Mouse (Mus musculus): ENCODE measurements at regions not wholly inside any gene's neighbourhood (a gene's known extent, or its start where the extent isn't known, plus 50 kb on each side); places are given as distances from the start of the nearest gene placed in this dataset.
"Not testable (repeated sequence)": the region's sequence is repeated elsewhere in the genome, so short reads cannot be mapped to it uniquely, and the experiment has no call there.

DNA sequence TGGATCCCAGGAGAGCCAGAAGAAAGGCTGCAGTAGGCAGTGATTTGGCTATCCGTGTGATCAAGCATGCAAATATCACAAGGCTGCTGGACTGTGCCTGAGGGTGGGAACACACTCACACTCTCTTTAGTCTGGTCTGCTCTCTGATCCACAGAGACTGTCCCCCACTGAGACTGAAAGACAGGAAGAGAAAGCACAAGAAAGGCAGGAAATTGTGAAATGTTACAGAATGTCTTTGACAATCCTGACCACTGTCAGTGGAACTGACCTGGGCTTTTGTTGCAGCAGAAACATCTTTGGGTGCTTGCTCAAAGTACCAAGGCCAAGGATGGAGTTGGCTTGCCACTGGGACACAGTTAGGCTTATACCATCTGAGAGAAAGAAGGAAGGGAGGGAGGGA, 52.3 kb upstream of the Gpd2 start:
- no peak for ATAC-seq (replicated peaks; ENCODE audit: low FRiP score, poor library complexity, severe bottlenecking)

DNA sequence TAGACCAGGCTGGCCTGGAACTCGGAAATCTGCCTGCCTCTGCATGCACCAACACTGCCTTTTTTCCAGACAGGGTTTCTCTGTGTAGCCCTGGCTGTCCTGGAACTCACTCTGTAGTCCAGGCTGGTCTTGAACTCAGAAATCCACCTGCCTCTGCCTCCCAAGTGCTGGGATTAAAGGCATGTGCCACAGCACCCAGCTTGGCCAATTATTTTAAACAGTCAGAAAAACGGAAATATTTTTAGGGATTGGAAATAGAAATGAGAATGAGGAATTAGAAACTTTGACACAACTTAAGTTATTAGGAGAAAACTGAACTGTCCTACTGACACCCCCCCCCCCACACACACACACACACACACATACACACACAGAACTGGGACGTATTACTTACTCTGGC, 54.3 kb upstream of the Gpd2 start:
- ATAC-seq (replicated peaks; ENCODE audit: low FRiP score, poor library complexity, severe bottlenecking) = not testable (repeated sequence)

- ATAC-seq (replicated peaks; ENCODE audit: low FRiP score, poor library complexity, severe bottlenecking) = peak; percentile 99
Measured at GRCm38 (mm10) chr2:57181692-57182541, 55.5 kb upstream of the Gpd2 start.

DNA sequence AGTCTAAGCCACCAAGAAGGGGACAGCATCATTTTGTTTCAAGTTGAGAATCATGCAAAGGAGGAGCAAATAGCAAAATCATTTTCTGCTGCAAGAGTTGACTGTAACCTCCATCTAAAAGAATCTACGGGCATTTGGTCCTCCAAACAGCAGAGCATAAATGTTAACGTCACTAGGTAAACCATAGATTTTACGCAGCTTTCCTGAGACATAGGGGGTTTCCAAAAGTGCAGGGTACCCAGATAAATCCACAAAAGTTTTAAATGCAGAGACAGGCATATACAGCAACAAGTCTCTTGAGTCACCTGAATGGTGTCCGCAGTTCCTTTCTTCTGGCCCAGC, 56.1 kb upstream of the Gpd2 start:
- ATAC-seq (replicated peaks; ENCODE audit: low FRiP score, poor library complexity, severe bottlenecking) = peak; percentile 21

DNA sequence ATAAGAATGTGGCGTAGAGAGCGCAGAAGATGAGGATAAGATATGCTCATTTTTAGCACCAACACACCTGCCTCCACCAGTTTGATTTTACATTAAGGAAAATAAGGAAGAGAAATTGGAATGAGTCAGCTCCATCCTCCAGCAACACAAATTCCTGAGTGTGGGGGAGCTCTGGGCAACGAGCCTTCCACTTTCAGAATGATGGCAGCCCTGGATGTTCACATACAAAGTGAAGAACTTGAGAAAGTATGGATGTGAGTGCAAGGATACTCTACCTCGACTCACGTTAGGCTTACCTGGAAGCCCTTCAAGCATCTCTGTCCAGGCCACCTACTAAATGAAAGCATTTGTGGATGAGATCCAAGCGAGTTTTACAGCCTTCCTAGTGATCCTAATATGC, 54.3 kb upstream of the Nr4a2 start:
- ATAC-seq (replicated peaks; ENCODE audit: low FRiP score, poor library complexity, severe bottlenecking) = no peak

- no peak for ATAC-seq (replicated peaks; ENCODE audit: low FRiP score, poor library complexity, severe bottlenecking)
Measured at GRCm38 (mm10) chr2:57176547-57176946, 52.7 kb upstream of the Nr4a2 start.

- ATAC-seq (replicated peaks; ENCODE audit: low FRiP score, poor library complexity, severe bottlenecking) = no peak
Measured at GRCm38 (mm10) chr2:57175219-57175618, 51.4 kb upstream of the Nr4a2 start.

All from erythroid progenitor cell, adult 5-6 weeks (primary cell).